Mouse (Mus musculus): ENCODE data around the gene Tnni3k. TPM values are rescaled to one million over a fixed set of nuclear protein-coding genes. Genes with fewer than 3 reads are reported as not detected.

Tnni3k gene
- polyA plus RNA-seq, 1 experiment from 2014 or later, result 0.09 TPM

GRCm38 (mm10) chr3:154741496-154741895, 313.7 kb downstream of the Tnni3k start:
- Histone ChIP-seq H3K4me2 (no peak overlapping the region), H3K4me3 (no peak overlapping the region), H3K27ac (no peak overlapping the region), H3K27me3 (replicated peaks) (no peaks in the 10 kb centered on the region), H3K36me3 (replicated peaks) (no peaks in the 10 kb centered on the region), H3K9ac (no peak overlapping the region), H3K9me3 (no peaks in the 10 kb centered on the region), H3K4me1 (no peaks in the 10 kb centered on the region)
- ATAC-seq (replicated peaks), result no peak
- WGBS, result 64% methylated on average over 5 of the region's 5 CpGs

Other genes starting within 250 kb of the Tnni3k start
- 19.7 and 20.0 TPM in 2 replicates for gene Fpgt, start 38.0 kb upstream of the Tnni3k start, polyA plus RNA-seq (2015; fragmentation: Nextera tagmentation; extraction: Ambion mirVana)
- 0.86 and 1.4 TPM in 2 replicates for gene Lrriq3, start 38.0 kb upstream of the Tnni3k start, polyA plus RNA-seq (2015; fragmentation: Nextera tagmentation; extraction: Ambion mirVana)